Mouse (Mus musculus): Measurements from ENCODE around the gene Scimp.
A peak's percentile ranks its signal among the peaks of the same experiment; 100 is the strongest.
"Not testable (repeated sequence)": the region's sequence is repeated elsewhere in the genome, so short reads cannot be mapped to it uniquely, and the experiment has no call there.

The Scimp gene

DNA sequence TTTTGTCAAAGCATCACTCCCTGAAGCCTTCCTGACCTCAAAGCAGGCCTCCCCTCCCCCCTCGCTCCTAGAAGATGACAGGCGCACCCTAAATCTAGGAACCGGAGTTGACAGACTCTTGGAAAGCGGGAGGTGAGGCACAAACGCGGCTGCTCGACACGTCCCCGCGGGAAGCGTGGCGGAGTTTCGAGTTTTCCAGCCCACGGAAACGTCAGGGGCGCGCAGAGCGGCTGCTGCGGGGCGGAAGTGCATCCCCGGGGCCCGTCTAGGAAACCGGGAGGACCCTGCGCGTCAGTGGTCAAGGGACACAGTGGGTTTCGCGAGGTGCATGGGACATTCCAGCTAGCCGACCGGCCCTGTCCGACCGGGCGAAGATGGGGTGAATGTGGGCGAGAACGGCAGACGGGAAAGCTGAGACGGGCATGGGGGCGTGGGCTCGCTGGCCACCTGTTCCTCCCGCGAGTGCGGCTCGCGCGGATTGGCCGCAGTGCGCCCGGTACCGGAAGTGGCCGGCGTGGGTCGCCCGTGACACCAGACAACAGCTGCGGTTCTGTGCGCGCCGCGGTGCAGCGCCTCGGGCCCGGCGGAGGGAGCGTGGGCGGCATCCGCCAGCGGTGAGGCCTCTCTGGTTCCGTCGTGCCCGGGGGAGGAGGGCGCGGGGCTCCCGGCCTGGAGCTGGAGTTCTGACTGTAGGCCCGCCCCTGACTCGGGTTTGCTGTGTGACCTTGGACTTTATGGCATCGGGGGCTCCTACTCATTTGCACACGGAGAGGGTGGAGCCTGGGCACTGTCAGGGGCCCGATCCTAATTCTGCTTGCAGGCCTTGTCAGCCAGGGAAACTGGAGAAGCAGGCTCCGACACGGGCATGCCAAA lies 48.2 kb downstream of the Scimp start, which contains the start of gene Zfp3:
Zfp3 (plus strand) TSS at position 274 of the 873 bp plus-strand sequence.
- DNase-seq, result peak; percentile 73

GRCm38 (mm10) chr11:70763582-70763935 lies 48.8 kb downstream of the Scimp start:
- no peak for DNase-seq

DNA sequence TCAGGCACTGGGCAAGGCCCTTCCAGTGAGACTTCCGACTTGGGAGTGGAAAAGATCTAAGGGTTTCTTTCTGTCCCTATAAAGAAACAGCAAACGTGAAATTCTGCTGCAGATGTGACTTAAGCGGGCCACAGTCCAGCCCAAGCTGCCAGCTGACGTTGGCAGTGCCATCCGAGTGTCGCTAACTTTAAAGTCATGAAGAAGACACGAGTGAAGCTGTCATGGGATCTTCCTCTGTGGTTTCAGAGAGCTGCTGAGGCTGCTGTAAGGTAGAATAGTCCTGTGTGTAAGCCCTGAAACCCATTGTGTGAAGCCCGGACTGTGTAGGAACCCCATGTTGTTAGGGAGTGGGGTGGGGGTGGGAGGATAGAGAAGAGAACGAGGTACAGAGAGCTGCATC lies 49.7 kb downstream of the Scimp start:
- DNase-seq, result no peak

GRCm38 (mm10) chr11:70760446-70760845 lies 51.9 kb downstream of the Scimp start:
- not testable (repeated sequence) for DNase-seq

DNA sequence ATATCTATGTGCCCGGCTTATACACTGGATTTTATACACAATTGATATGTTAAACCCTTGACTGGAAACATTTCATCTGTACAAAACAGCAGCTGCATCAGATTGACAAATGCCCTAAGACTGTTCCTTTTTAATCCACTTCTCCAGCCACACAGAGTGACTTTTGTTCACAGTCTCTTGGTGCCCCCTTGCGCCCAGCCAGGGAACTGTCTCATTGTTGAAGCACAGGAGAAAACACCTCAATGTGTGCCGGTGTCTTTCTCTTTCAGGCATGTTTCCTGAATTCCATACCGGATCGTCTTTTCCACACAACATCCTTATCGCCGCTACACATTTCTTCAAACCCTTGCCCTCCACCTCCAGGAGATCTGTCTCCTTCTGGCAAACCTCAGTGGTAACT lies 56.7 kb downstream of the Scimp start:
- DNase-seq, result peak; percentile 91

DNA sequence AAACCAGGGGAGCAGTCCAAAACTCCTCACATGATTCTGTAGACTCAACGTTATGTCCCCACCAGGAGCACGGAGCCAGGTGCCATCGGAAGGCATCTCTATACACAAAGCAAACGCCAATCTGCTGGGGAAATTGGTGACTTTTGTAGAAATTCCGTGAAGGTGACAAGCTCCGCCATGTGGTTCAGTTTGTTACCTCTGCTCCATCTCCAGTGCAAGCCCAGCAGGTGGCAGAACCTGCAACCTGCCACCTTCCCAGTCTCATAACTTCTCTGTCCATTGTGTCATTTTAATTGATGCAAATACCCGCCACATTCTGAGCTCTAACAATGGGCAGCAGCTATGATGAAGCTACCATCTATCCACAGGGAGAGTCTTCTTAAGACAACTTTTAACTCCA lies 57.4 kb downstream of the Scimp start:
- DNase-seq, result no peak

DNA sequence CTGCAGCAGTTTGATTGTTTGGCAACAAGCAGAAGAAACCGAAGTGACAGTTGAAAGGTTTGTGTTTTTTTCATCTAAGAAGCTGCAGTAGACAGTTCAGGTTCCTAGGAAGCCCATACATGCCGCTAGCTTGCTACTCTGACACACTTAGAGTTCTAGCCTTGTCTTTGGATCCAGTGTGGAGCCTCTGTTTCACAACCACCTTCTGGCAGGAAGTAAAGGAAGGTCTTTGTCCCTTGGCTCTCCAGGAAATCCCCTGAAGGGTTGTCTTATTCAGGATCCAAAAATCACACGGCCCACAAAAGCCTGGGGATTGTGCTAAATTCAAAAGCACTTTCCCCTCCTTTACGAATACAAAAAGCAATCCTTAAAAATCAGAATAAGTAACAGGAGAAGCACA lies 57.9 kb downstream of the Scimp start:
- no peak for DNase-seq

DNA sequence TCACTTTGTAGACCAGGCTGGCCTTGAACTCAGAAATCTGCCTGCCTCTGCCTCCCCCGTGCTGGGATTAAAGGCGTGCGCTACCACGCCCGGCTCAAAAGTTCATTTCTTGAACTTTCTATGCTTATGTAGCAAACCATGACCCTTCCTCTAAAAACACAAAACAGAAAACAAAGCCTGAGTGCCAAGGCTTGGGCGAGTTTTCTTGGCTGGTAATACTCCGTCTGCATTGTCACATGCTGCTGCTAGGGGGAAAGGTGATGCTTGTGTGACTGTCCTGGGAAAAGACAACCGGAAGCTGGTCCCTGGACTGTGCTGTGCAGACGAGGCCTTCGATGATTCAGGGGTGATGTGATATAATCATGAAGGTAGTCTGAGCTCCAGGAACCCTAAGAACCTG lies 59.2 kb downstream of the Scimp start:
- no peak for DNase-seq

- DNase-seq, result no peak
These were observed 59.9 kb downstream of the Scimp start for GRCm38 (mm10) chr11:70752337-70753017.

GRCm38 (mm10) chr11:70747876-70748545 lies 64.4 kb downstream of the Scimp start:
- DNase-seq, result no peak

- no peak for DNase-seq
These were observed 66.8 kb downstream of the Scimp start for GRCm38 (mm10) chr11:70745636-70746035.

DNA sequence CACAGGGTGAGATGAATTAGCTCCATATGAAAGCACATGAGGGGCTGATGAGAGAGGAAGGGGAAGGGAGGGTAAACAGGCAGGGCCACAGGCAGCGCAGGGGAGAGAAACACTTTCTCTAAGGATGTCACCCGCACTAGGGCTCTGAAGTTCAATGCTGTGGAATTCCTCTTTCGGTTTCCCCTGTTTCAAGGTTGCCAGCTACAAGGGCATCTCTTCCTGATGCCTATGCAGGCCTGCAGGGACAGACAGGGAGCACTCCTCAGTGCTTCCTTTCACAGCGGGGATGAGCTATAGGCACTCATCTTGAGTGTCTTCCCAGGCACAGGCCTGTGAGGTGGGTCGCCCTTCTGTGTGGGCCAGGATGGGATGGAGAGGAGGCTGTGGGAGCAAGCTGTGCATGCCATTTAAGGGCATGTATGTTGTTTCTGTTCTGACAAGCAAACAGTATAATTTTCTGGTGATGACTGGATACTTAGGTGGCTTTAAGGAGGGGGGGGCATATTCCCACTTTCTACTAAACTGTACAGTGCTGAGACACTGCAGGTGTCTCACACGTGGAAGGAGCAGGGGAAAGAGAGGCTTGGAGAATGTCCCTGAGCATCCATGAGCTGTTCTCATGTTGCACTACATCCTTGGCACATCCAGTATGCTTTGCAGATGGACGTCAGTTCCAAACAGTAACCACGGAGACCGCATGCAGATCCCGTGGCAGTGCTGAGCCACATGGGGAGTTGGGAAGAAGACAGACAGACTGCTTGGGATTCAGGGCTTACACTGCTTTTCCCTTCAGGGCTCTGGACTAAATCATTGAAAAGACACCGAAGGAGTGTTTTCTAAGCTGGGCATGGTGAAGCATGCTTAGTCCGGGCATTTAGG lies 69.6 kb downstream of the Scimp start:
- no peak for DNase-seq

- DNase-seq, result no peak
These were observed 70.3 kb downstream of the Scimp start for GRCm38 (mm10) chr11:70742117-70742516.

DNA sequence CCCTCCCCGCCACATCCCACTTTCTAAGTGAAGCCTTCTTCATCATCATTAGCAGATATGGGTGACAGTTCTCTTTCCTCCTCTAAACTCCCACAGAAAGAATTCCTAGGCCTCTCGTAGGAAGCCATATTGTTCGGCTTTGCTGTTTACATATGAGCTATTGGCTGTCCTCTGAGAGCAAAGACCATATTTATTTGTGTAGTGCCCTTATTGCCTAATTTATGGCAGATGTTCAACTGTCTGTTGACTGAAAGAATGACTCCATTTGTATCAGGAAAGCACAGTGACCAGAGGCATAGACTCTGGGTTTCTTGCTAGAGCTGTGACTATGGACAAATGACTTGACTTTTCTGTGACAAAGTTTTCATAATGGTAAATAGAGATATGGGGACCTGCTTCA lies 70.8 kb downstream of the Scimp start:
- no peak for DNase-seq

Measured in lung, postnatal 14 days (tissue).